Comparison of ENCODE assay signal across 25 mouse cellular contexts in the genomic region with DNA sequence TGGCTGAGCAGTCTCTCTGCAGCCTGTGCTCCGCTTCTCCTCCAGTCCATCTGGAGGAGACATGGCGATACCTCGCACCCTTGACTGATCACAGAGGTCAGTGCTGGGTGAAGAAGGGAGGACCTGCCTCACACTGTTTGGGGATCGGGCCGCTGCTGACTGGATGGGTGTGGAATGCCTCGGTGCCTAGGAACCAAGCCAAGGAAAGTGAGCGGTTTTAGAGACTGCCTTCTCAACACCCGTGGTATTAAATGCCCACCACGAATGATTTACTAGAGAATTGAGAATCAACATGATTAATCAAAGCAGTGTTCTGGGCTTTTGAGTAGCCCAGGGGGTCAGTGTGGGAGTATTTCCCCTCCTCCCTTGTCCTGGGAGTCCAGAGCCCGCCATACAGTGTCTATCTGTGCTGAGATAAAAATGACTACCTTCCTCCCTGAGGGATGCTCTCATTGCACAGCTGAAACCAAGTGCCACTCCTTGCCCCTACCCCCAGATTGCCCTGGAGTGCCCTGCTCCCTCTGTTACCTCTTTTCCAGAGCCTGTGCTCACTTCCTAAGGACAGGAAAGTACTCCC.
DNase-seq lines count a peak whose midpoint lies in the region; ATAC-seq and TF ChIP-seq lines count a peak whose summit lies in the region.
"Had no signal": no experiment of that assay in that cellular context is flagged by ENCODE, and none has a peak within 500 bp of the region (broad histone marks: within the 10 kb centered on the region; RNA-seq: fewer than 3 reads in every experiment).

No protein-coding gene starts in this region.

- no peaks in the 10 kb centered on the region for H3K9me3 ChIP-seq in hindbrain, embryonic 14.5 days (ENCODE audit: control insufficient read depth, low read length)
- H3K9me3 ChIP-seq: forebrain, embryonic 13.5 days; limb, embryonic 12.5 days; liver, embryonic 15.5 days had no signal

- ATAC-seq in hindbrain, embryonic 14.5 days (ENCODE audit: low FRiP score), result no peak
- ATAC-seq: forebrain, embryonic 13.5 days; intestine, embryonic 16.5 days; midbrain, embryonic 16.5 days had no signal

- TF ChIP-seq POLR2A in kidney, adult 2 months (IDR thresholded peaks at IDR 0.05; ENCODE audit: low read depth, low read length), result no peak

- no peaks in the 10 kb centered on the region for H3K4me1 ChIP-seq in kidney, adult 2 months (ENCODE audit: control insufficient read depth, insufficient read depth, low read length)
- H3K4me1 ChIP-seq in hindbrain, embryonic 14.5 days (replicated peaks; ENCODE audit: control insufficient read depth, insufficient read depth, low read length), result no peaks in the 10 kb centered on the region
- H3K4me1 ChIP-seq: forebrain, embryonic 13.5 days; liver, embryonic 15.5 days had no signal

- TF ChIP-seq CTCF in kidney, adult 2 months (conservative IDR thresholded peaks at IDR 0.05; ENCODE audit: insufficient read depth, insufficient read length, low read depth, low read length), result no peak

- no peak overlapping the region for H3K27ac ChIP-seq in kidney, adult 2 months (ENCODE audit: insufficient read depth, low read depth, low read length)
- H3K27ac ChIP-seq in hindbrain, embryonic 14.5 days, result no peak overlapping the region
- H3K27ac ChIP-seq: forebrain, embryonic 13.5 days; heart, adult 2 months; limb, embryonic 12.5 days; liver, embryonic 15.5 days had no signal

- no peak overlapping the region for H3K4me3 ChIP-seq in kidney, adult 2 months (ENCODE audit: insufficient read depth, low read depth, low read length)
- H3K4me3 ChIP-seq in hindbrain, embryonic 14.5 days (replicated peaks; ENCODE audit: low read length), result no peak overlapping the region
- H3K4me3 ChIP-seq: erythroblast, embryonic 14.5 days; forebrain, embryonic 13.5 days; heart, adult 2 months; limb, embryonic 12.5 days; liver, embryonic 15.5 days had no signal

- H3K27me3 ChIP-seq in kidney, adult 2 months (replicated peaks; ENCODE audit: control insufficient read depth, insufficient read depth, low read length), result no peaks in the 10 kb centered on the region
- H3K27me3 ChIP-seq in hindbrain, embryonic 14.5 days (ENCODE audit: control insufficient read depth, insufficient read depth, low read length), result no peaks in the 10 kb centered on the region
- H3K27me3 ChIP-seq: forebrain, embryonic 13.5 days; limb, embryonic 12.5 days; liver, embryonic 15.5 days had no signal

- H3K9ac ChIP-seq in hindbrain, embryonic 14.5 days, result no peak overlapping the region
- H3K9ac ChIP-seq: forebrain, embryonic 13.5 days; limb, embryonic 12.5 days; liver, embryonic 15.5 days; lung, embryonic 14.5 days had no signal

- H3K4me2 ChIP-seq in hindbrain, embryonic 14.5 days (replicated peaks), result no peak overlapping the region
- H3K4me2 ChIP-seq: forebrain, embryonic 13.5 days; limb, embryonic 12.5 days; liver, embryonic 15.5 days; lung, embryonic 14.5 days had no signal

- WGBS in kidney, adult 2 months, result 37% methylated on average over 10 of the region's 10 CpGs
- WGBS in hindbrain, embryonic 14.5 days, result 74% methylated on average over 10 of the region's 10 CpGs

- H3K36me3 ChIP-seq in kidney, adult 2 months (ENCODE audit: control insufficient read depth, insufficient read depth, low read length), result peaks cover 5% of the 10 kb centered on the region
- H3K36me3 ChIP-seq in hindbrain, embryonic 14.5 days (replicated peaks; ENCODE audit: control insufficient read depth, insufficient read depth), result peaks cover 54% of the 10 kb centered on the region

- peak; percentile 10 for DNase-seq in kidney, adult 2 months
- DNase-seq in kidney, adult 11 months, result no peak
- DNase-seq in kidney, postnatal 10 days, result peak; percentile 28
- DNase-seq in kidney, adult 18-20 months, result no peak
- DNase-seq in NIH3T3 (ENCODE audit: low read depth), result peak; percentile 78
- peak; percentile 66 to 76 for DNase-seq in kidney, postnatal 4 days
- no peak for DNase-seq in hindbrain, embryonic 14.5 days (ENCODE audit: low spot score)
- no peak for DNase-seq in cerebellum, postnatal 25 days
- DNase-seq: adrenal gland, postnatal 10 days; B cell, adult 2 months; cerebellum, adult 11-12 months; cerebellum, adult 9-11 months; gastrocnemius, postnatal 36 days; heart, adult 2 months; heart, postnatal 14 days; lung, embryonic 14.5 days; lung, postnatal 14 days; right cerebral cortex, postnatal 4 days; thymus, postnatal 4 days had no signal

Comparison
In these comparisons a context has a peak if more than half of its experiments do, and no peak if none do; other contexts are left out.
1. DNase-seq: peak in kidney, adult 2 months (single experiment), kidney, postnatal 10 days (single experiment), NIH3T3 (single experiment) and kidney, postnatal 4 days (2 of 2); none in kidney, adult 11 months (single experiment), kidney, adult 18-20 months (single experiment), hindbrain, embryonic 14.5 days (single experiment) and cerebellum, postnatal 25 days (0 of 2).